Mouse (Mus musculus) hindbrain, embryonic 11.5 days (tissue): Measurements from ENCODE around the gene Mcm3. TPM values are rescaled to one million over a fixed set of nuclear protein-coding genes. Genes with fewer than 3 reads are reported as not detected.

ENCODE experiments used
- ATAC-seq: fragments of 200-750 bp; cut with Nextera tagmentation; 2 replicates; pipeline ENCODE4 v1.8.0; 2017; ENCODE audit warnings: mild to moderate bottlenecking, moderate TSS enrichment, moderate library complexity; ENCODE audit not compliant: low FRiP score
- DNase-seq: peaks from one replicate; pipeline ENCODE4 v3.0.0-alpha.2; 2015; ENCODE audit warnings: low spot score
- H3K27ac ChIP-seq: fragments of 300-500 bp; sonication (generic); 2 replicates; pipeline ENCODE4 v1.5.1; 2014; ENCODE audit warnings: mild to moderate bottlenecking, low read depth, low read length
- H3K27me3 ChIP-seq: fragments of 300-500 bp; sonication (generic); 2 replicates; pipeline ENCODE4 v1.6.1; 2014; ENCODE audit warnings: mild to moderate bottlenecking, low read length, moderate library complexity, mixed read lengths; ENCODE audit not compliant: control insufficient read depth, insufficient read depth
- H3K36me3 ChIP-seq: fragments of 300-500 bp; sonication (generic); 2 replicates; pipeline ENCODE4 v1.6.1; 2014; ENCODE audit warnings: mild to moderate bottlenecking, low read length, moderate library complexity, mixed read lengths; ENCODE audit not compliant: control insufficient read depth, insufficient read depth
- H3K4me1 ChIP-seq: fragments of 300-500 bp; sonication (generic); replicated peaks from 2 replicates; pipeline ENCODE4 v1.6.1; 2014; ENCODE audit warnings: low read length, mixed read lengths; ENCODE audit not compliant: control insufficient read depth, insufficient read depth
- H3K4me2 ChIP-seq: fragments of 300-500 bp; sonication (generic); replicated peaks from 2 replicates; pipeline ENCODE4 v1.6.1; 2014; ENCODE audit warnings: mild to moderate bottlenecking, low read depth, low read length
- H3K4me3 ChIP-seq: fragments of 300-500 bp; sonication (generic); 2 replicates; pipeline ENCODE4 v1.5.1; 2014; ENCODE audit warnings: low read depth, low read length
- H3K9ac ChIP-seq: fragments of 300-500 bp; sonication (generic); 2 replicates; pipeline ENCODE4 v1.6.1; 2014; ENCODE audit warnings: low read depth, low read length
- H3K9me3 ChIP-seq: fragments of 300-500 bp; sonication (generic); 2 replicates; pipeline ENCODE4 v1.6.1; 2016; ENCODE audit warnings: low read length; ENCODE audit not compliant: control insufficient read depth
- WGBS: fragments of 180-500 bp; shearing (Covaris S2); extraction: QIAGEN DNeasy Blood & Tissue Kit; methylation state at CpG from one replicate; pipeline ENCODE4 v1.1.7; 2014; 5-methylcytosine and 5-hydroxymethylcytosine counted together
- polyA plus RNA-seq: library from polyadenylated mRNA; unstranded; fragments of >200 nt; fragmentation: Nextera tagmentation; extraction: Ambion mirVana; gene quantifications from 2 replicates; pipeline ENCODE4 v1.2.1, GENCODE M21; 2014

Mcm3 gene
- polyA plus RNA-seq, 1 experiment from 2014 or later = 152 TPM

DNA sequence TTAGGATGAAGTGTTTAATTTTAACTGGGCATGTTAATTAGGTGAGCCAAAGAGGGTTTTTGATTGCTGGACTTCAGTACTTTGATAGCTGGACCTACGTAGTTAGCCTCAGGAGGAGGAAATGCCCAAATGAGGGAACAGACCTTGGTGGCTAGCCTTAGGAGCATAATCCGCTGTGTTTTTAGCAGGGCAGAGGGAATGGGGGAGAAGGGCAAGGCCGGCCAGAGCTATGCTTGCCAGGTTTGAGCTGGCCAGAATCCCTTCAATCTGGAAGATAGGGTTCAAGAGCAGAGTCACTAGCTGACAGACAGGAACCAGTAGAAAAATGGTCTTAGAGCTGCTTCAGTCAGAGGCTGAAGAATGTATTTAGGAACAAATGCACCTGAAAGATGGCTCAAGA, 62.5 kb downstream of the Mcm3 start:
- Histone ChIP-seq H3K27ac (no peak overlapping the region), H3K4me2 (no peak overlapping the region), H3K27me3 (no peaks in the 10 kb centered on the region), H3K9ac (no peak overlapping the region), H3K4me1 (no peaks in the 10 kb centered on the region), H3K36me3 (no peaks in the 10 kb centered on the region), H3K9me3 (no peaks in the 10 kb centered on the region), H3K4me3 (no peak overlapping the region)
- WGBS = 86% methylated on average over 3 of the region's 3 CpGs
- ATAC-seq = no peak
- no peak for DNase-seq

DNA sequence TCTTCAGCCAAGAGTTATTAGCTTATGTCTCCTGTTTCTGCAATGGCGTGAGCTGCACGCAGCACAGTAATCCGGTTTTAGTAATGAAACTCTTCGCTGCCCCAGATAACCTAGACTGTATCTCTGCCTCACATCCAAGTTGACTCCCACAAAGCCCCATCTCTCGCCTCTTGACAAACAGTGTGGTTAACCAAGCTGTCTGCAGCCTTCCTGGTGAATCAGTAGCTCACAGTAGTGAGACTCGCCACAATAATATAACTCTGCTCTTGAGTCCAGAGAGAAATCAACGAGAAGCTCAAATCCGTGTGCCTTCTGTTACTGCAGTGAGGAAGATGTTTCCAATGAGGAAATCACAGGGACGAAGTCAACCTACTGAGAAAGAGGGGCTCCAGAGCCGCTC, 65.7 kb downstream of the Mcm3 start:
- no peak overlapping the region for H3K4me2 ChIP-seq
- no peaks in the 10 kb centered on the region for H3K27me3 ChIP-seq
- DNase-seq = no peak
- ATAC-seq = no peak
- H3K36me3 ChIP-seq = no peaks in the 10 kb centered on the region
- no peak overlapping the region for H3K9ac ChIP-seq
- no peak overlapping the region for H3K4me3 ChIP-seq
- no peaks in the 10 kb centered on the region for H3K9me3 ChIP-seq
- WGBS = 93% methylated on average over 10 of the region's 10 CpGs
- no peaks in the 10 kb centered on the region for H3K4me1 ChIP-seq
- H3K27ac ChIP-seq = no peak overlapping the region

Other genes starting within 250 kb of the Mcm3 start
- gene Pkhd1, start 202.2 kb downstream of the Mcm3 start, polyA plus RNA-seq = 0.09 TPM in 1 of 2 replicates, not detected in the other
- gene Il17a, start 89.4 kb downstream of the Mcm3 start, polyA plus RNA-seq = not detected in 2 replicates
- not detected in 2 replicates for gene Il17f, start 29.7 kb downstream of the Mcm3 start, polyA plus RNA-seq
- gene Paqr8, start 70.3 kb upstream of the Mcm3 start, polyA plus RNA-seq = 10.0 and 11.9 TPM in 2 replicates
- 4.0 and 4.3 TPM in 2 replicates for gene Efhc1, start 131.3 kb upstream of the Mcm3 start, polyA plus RNA-seq